Mouse (Mus musculus): ENCODE measurements at regions not wholly inside any gene's neighbourhood (a gene's known extent, or its start where the extent isn't known, plus 50 kb on each side); places are given as distances from the start of the nearest gene placed in this dataset.

GRCm38 (mm10) chr7:70756676-70757075 lies 390.1 kb upstream of the Nr2f2 start:
- no peak for DNase-seq (ENCODE audit: low spot score)

GRCm38 (mm10) chr7:70754826-70755225 lies 388.3 kb upstream of the Nr2f2 start:
- no peak for DNase-seq (ENCODE audit: low spot score)

- no peak for DNase-seq (ENCODE audit: low spot score)
Measured at GRCm38 (mm10) chr7:70752802-70753218, 386.3 kb upstream of the Nr2f2 start.

GRCm38 (mm10) chr7:70748884-70749283 lies 382.3 kb upstream of the Nr2f2 start:
- DNase-seq (ENCODE audit: low spot score): no peak

GRCm38 (mm10) chr7:70748345-70748744 lies 381.8 kb upstream of the Nr2f2 start:
- DNase-seq (ENCODE audit: low spot score): no peak

- no peak for DNase-seq (ENCODE audit: low spot score)
Measured at GRCm38 (mm10) chr7:70744296-70744695, 377.8 kb upstream of the Nr2f2 start.

- DNase-seq (ENCODE audit: low spot score): no peak
Measured at GRCm38 (mm10) chr7:70735591-70735990, 369.1 kb upstream of the Nr2f2 start.

- no peak for DNase-seq (ENCODE audit: low spot score)
Measured at GRCm38 (mm10) chr7:70733501-70733900, 367.0 kb upstream of the Nr2f2 start.

GRCm38 (mm10) chr7:70729896-70730295 lies 363.4 kb upstream of the Nr2f2 start:
- DNase-seq (ENCODE audit: low spot score): no peak

- DNase-seq (ENCODE audit: low spot score): no peak
Measured at GRCm38 (mm10) chr7:70718149-70718765, 351.7 kb upstream of the Nr2f2 start.

- no peak for DNase-seq (ENCODE audit: low spot score)
Measured at GRCm38 (mm10) chr7:70717608-70718007, 351.1 kb upstream of the Nr2f2 start.

- DNase-seq (ENCODE audit: low spot score): no peak
Measured at GRCm38 (mm10) chr7:70716811-70717458, 350.4 kb upstream of the Nr2f2 start.

- DNase-seq (ENCODE audit: low spot score): no peak
Measured at GRCm38 (mm10) chr7:70712141-70712540, 345.6 kb upstream of the Nr2f2 start.

GRCm38 (mm10) chr7:70706281-70706680 lies 339.7 kb upstream of the Nr2f2 start:
- DNase-seq (ENCODE audit: low spot score): no peak

GRCm38 (mm10) chr7:70703784-70704183 lies 337.2 kb upstream of the Nr2f2 start:
- DNase-seq (ENCODE audit: low spot score): no peak

GRCm38 (mm10) chr7:70700461-70700860 lies 333.9 kb upstream of the Nr2f2 start:
- DNase-seq (ENCODE audit: low spot score): no peak

- DNase-seq (ENCODE audit: low spot score): no peak
Measured at GRCm38 (mm10) chr7:70699391-70699790, 332.9 kb upstream of the Nr2f2 start.

GRCm38 (mm10) chr7:70698986-70699385 lies 332.5 kb upstream of the Nr2f2 start:
- no peak for DNase-seq (ENCODE audit: low spot score)

GRCm38 (mm10) chr7:70692160-70692559 lies 325.6 kb upstream of the Nr2f2 start:
- DNase-seq (ENCODE audit: low spot score): no peak

GRCm38 (mm10) chr7:70690845-70691244 lies 324.3 kb upstream of the Nr2f2 start:
- no peak for DNase-seq (ENCODE audit: low spot score)

GRCm38 (mm10) chr7:70669065-70669464 lies 302.5 kb upstream of the Nr2f2 start:
- no peak for DNase-seq (ENCODE audit: low spot score)

GRCm38 (mm10) chr7:70660162-70660561 lies 293.6 kb upstream of the Nr2f2 start:
- peak; percentile 36 for DNase-seq (ENCODE audit: low spot score)

GRCm38 (mm10) chr7:70649760-70650377 lies 283.3 kb upstream of the Nr2f2 start:
- no peak for DNase-seq (ENCODE audit: low spot score)
